Mouse (Mus musculus): ENCODE data around the gene Ralgps1.

DNA sequence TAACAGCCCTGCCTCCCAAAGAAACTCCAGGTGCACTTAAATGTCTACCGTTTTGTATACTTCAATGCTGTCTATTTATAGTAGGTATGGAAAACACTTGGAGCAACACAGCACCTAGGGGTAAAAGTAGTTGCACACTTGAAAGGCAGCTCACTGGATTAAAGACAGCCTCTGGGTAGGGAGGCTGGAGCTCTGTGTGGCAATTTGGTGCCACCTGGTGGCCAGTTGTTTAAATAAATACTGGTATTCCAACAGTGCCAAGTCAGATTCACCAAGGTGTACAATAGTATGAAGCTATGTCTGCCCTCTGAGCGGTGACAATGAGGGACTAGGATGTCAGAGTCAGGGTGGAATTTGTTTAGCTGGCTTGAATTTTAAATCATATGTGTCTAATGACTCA is 22.2 kb downstream of the Ralgps1 start:
- peak; percentile 17 for TF ChIP-seq CTCF (IDR thresholded peaks at IDR 0.05; ENCODE audit: control insufficient read depth, insufficient read depth, insufficient read length)
- no peak for TF ChIP-seq USF1 (IDR thresholded peaks at IDR 0.05; ENCODE audit: low read depth)
- TF ChIP-seq CEBPB (IDR thresholded peaks at IDR 0.05; ENCODE audit: low read depth), result no peak
- no peak for TF ChIP-seq MAX (IDR thresholded peaks at IDR 0.05)
- no peak for TF ChIP-seq MYOD1 (IDR thresholded peaks at IDR 0.05; ENCODE audit: control insufficient read depth, insufficient read length, low read depth)
- no peak for TF ChIP-seq FOSL1 (IDR thresholded peaks at IDR 0.05; ENCODE audit: insufficient read depth, low read length, poor library complexity, severe bottlenecking)
